8 mouse cellular contexts compared by ENCODE assay signal in the genomic region with DNA sequence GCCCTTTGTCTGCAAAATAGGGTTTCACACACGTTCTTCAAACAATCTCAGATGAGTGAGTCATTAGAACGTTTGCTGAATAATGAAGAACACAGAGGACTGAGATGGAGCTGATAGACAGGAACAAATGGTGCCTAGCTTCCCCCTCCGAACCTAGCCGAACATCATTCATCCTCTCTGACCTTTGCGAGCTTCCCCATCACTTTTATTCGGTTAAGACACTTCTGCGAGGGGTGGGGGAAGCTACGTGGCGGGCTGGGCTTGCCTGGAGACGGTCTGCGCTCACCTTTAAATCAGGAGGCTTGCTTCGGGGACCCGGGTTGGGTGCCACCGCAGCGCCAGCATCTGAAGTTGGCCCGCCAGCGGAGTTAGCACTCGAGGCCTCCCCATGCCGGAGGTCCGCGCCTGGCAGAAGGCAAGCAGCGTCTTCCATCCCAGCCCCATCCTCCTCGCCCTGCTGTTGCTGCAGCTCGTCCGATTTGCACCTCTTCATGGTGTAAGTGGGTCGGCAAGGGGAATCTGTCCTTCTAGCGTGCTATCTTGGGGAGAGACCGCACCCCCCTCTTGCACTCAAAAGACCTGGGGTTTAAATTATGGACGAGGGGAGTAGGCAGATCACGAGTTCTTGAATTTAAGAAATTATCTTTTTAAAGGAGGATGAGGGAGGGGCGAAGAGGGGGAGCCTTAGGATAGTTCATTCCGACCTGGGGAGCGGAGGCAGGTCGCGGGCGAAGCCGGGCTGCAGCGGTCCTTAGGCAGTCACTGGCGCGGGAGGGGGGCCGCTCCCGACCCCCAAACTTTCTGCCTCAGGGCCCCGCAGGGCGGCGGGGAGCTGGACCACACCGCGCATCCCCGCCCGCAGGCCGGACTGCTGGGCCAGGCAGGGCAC. TPM values are rescaled to one million over a fixed set of nuclear protein-coding genes. Genes with fewer than 3 reads are reported as not detected.
A peak's percentile ranks its signal among the peaks of the same experiment; 100 is the strongest.
DNase-seq lines count a peak whose midpoint lies in the region; ATAC-seq lines count a peak whose summit lies in the region.

A gene (minus strand): TSS at position 591 of the 889 bp plus-strand sequence.

- H3K9me3 ChIP-seq in forebrain, embryonic 14.5 days (replicated peaks; ENCODE audit: control insufficient read depth, low read length): no peaks in the 10 kb centered on the region
- H3K9me3 ChIP-seq in hindbrain, embryonic 10.5 days: no peaks in the 10 kb centered on the region
- no peaks in the 10 kb centered on the region for H3K9me3 ChIP-seq in limb, embryonic 11.5 days (ENCODE audit: control insufficient read depth, low read length)

- no peaks in the 10 kb centered on the region; the same call in 1 of the 2 replicates for H3K36me3 ChIP-seq in forebrain, embryonic 14.5 days (ENCODE audit: control insufficient read depth, insufficient read depth, low read length)
- H3K36me3 ChIP-seq in hindbrain, embryonic 10.5 days: no peaks in the 10 kb centered on the region
- no peaks in the 10 kb centered on the region for H3K36me3 ChIP-seq in limb, embryonic 11.5 days (ENCODE audit: control insufficient read depth, insufficient read depth, low read length)

- H3K4me2 ChIP-seq in forebrain, embryonic 14.5 days (ENCODE audit: low read length): peak within 1 kb of the TSS; percentile 73
- peak within 1 kb of the TSS; percentile 87 for H3K4me2 ChIP-seq in limb, embryonic 11.5 days (ENCODE audit: low read depth, severe bottlenecking)

- no peaks in the 10 kb centered on the region for H3K27me3 ChIP-seq in forebrain, embryonic 14.5 days (replicated peaks; ENCODE audit: control insufficient read depth, insufficient read depth, low read length)
- H3K27me3 ChIP-seq in hindbrain, embryonic 10.5 days (ENCODE audit: insufficient read depth, poor library complexity, severe bottlenecking): peaks cover 4% of the 10 kb centered on the region; the same call in 1 of the 2 replicates
- no peaks in the 10 kb centered on the region for H3K27me3 ChIP-seq in limb, embryonic 11.5 days (ENCODE audit: control insufficient read depth, insufficient read depth, low read length)

- DNase-seq in spleen, postnatal 10 days (ENCODE audit: low spot score in 2 of 2): peak; percentile 65 to 75
- DNase-seq in spleen, adult 12 weeks (ENCODE audit: low spot score): no peak
- DNase-seq in forebrain, embryonic 14.5 days (ENCODE audit: low spot score): peak; percentile 58
- DNase-seq in hindbrain, embryonic 10.5 days (ENCODE audit: low spot score): peak; percentile 66
- peak; percentile 65 for DNase-seq in limb, embryonic 11.5 days (ENCODE audit: low spot score)
- no peak for DNase-seq in c-Kit-positive CD71-positive TER-119-positive erythroid progenitor cells, embryonic 14.5 days (ENCODE audit: low spot score)

- ATAC-seq in forebrain, embryonic 14.5 days: peak; percentile 40
- no peak; the same call in 1 of the 2 replicates for ATAC-seq in limb, embryonic 11.5 days (ENCODE audit: insufficient number of reproducible peaks, low FRiP score, low TSS enrichment, low read depth)
- peak; percentile 71 for ATAC-seq in monocyte, adult 5-6 weeks (replicated peaks; ENCODE audit: insufficient number of reproducible peaks, low FRiP score, low TSS enrichment, poor library complexity, severe bottlenecking)

- H3K9ac ChIP-seq in forebrain, embryonic 14.5 days (ENCODE audit: low read length): peak within 1 kb of the TSS; percentile 95
- H3K9ac ChIP-seq in limb, embryonic 11.5 days (ENCODE audit: low read length): peak within 1 kb of the TSS; percentile 76

- peaks cover 4% of the 10 kb centered on the region; the same call in 1 of the 2 replicates for H3K4me1 ChIP-seq in brown adipose tissue, adult 24 weeks (ENCODE audit: control insufficient read depth, insufficient read depth, insufficient read length, low read length)
- H3K4me1 ChIP-seq in forebrain, embryonic 14.5 days (ENCODE audit: control insufficient read depth, insufficient read depth, low read length): peaks cover 27% of the 10 kb centered on the region
- H3K4me1 ChIP-seq in hindbrain, embryonic 10.5 days (replicated peaks): peaks cover 61% of the 10 kb centered on the region
- peaks cover 16% of the 10 kb centered on the region for H3K4me1 ChIP-seq in limb, embryonic 11.5 days (ENCODE audit: control insufficient read depth, insufficient read depth, low read length)

- H3K4me3 ChIP-seq in brown adipose tissue, adult 24 weeks (ENCODE audit: insufficient read depth, low read depth, low read length): peak within 1 kb of the TSS; percentile 83
- peak within 1 kb of the TSS; percentile 77 for H3K4me3 ChIP-seq in forebrain, embryonic 14.5 days (ENCODE audit: low read depth, low read length)
- H3K4me3 ChIP-seq in hindbrain, embryonic 10.5 days: peak within 1 kb of the TSS; percentile 86
- H3K4me3 ChIP-seq in limb, embryonic 11.5 days (ENCODE audit: low read depth, low read length): peak within 1 kb of the TSS; percentile 50

- peak within 1 kb of the TSS; percentile 96 for H3K27ac ChIP-seq in brown adipose tissue, adult 24 weeks (replicated peaks; ENCODE audit: low read depth, low read length)
- peak within 1 kb of the TSS; percentile 91 for H3K27ac ChIP-seq in forebrain, embryonic 14.5 days (ENCODE audit: low read depth, low read length)
- peak within 1 kb of the TSS; percentile 98 for H3K27ac ChIP-seq in hindbrain, embryonic 10.5 days
- H3K27ac ChIP-seq in limb, embryonic 11.5 days (replicated peaks; ENCODE audit: low read depth, low read length): peak within 1 kb of the TSS; percentile 3

- WGBS in forebrain, embryonic 14.5 days: under 1% methylated on average over 40 of the region's 50 CpGs
- WGBS in hindbrain, embryonic 10.5 days: under 1% methylated on average over 50 of the region's 50 CpGs
- WGBS in limb, embryonic 11.5 days: under 1% methylated on average over 49 of the region's 50 CpGs

RNA-seq across cellular contexts. Expression of the gene that starts here (rescaled TPM):
- 2.1 and 2.5 TPM in 2 replicates for polyA plus RNA-seq in brown adipose tissue, adult 24 weeks (2012; ENCODE audit: insufficient read depth, insufficient read length, missing spikeins)
- 18.2 and 23.1 TPM in 2 replicates for polyA plus RNA-seq in forebrain, embryonic 14.5 days (2014; fragmentation: Nextera tagmentation; extraction: Ambion mirVana)
- polyA plus RNA-seq in hindbrain, embryonic 10.5 days (2016; fragmentation: Nextera tagmentation; extraction: Ambion mirVana): 15.1 and 18.7 TPM in 2 replicates
- 6.1 and 7.3 TPM in 2 replicates for polyA plus RNA-seq in limb, embryonic 11.5 days (2014; fragmentation: Nextera tagmentation; extraction: Ambion mirVana)
- total RNA-seq in monocyte, adult 5-6 weeks (2017): 3.8 to 9.4 TPM (median 6.3 TPM) in 3 replicates

Comparison
In these comparisons a context has a peak if more than half of its experiments do, and no peak if none do; other contexts are left out.
1. DNase-seq: peak in spleen, postnatal 10 days (2 of 2), forebrain, embryonic 14.5 days (single experiment), hindbrain, embryonic 10.5 days (single experiment) and limb, embryonic 11.5 days (single experiment); none in spleen, adult 12 weeks (single experiment) and c-Kit-positive CD71-positive TER-119-positive erythroid progenitor cells, embryonic 14.5 days (single experiment).
2. H3K27ac ChIP-seq: peak in every context shown above with its lines; median percentile 98 in hindbrain, embryonic 10.5 days; 96 in brown adipose tissue, adult 24 weeks; 91 in forebrain, embryonic 14.5 days; 3 in limb, embryonic 11.5 days.
3. Peak in every context shown above with its lines, with median percentiles within 50 percentile points of each other: H3K4me3 ChIP-seq.